Mouse (Mus musculus): Measurements from ENCODE around the gene Disp3.
A peak's percentile ranks its signal among the peaks of the same experiment; 100 is the strongest.

Gene Disp3

GRCm38 (mm10) chr4:148288055-148288549, 337 bp upstream of the Disp3 start:
- DNase-seq (ENCODE audit: low spot score): peak; percentile 83

- DNase-seq (ENCODE audit: low spot score): no peak
These were observed 724 bp downstream of the Disp3 start for GRCm38 (mm10) chr4:148287041-148287440.

GRCm38 (mm10) chr4:148286226-148287031, 1.3 kb downstream of the Disp3 start:
- DNase-seq (ENCODE audit: low spot score): no peak

- DNase-seq (ENCODE audit: low spot score): no peak
These were observed 3.5 kb downstream of the Disp3 start for GRCm38 (mm10) chr4:148284219-148284618.

GRCm38 (mm10) chr4:148276816-148277491, 10.8 kb downstream of the Disp3 start:
- DNase-seq (ENCODE audit: low spot score): no peak

GRCm38 (mm10) chr4:148274671-148275070, 13.1 kb downstream of the Disp3 start:
- no peak for DNase-seq (ENCODE audit: low spot score)

- DNase-seq (ENCODE audit: low spot score): no peak
These were observed 14.5 kb downstream of the Disp3 start for GRCm38 (mm10) chr4:148273229-148273628.

GRCm38 (mm10) chr4:148271656-148272055, 16.1 kb downstream of the Disp3 start:
- no peak for DNase-seq (ENCODE audit: low spot score)

GRCm38 (mm10) chr4:148266973-148267507, 20.7 kb downstream of the Disp3 start:
- no peak for DNase-seq (ENCODE audit: low spot score)

- DNase-seq (ENCODE audit: low spot score): no peak
These were observed 27.8 kb downstream of the Disp3 start for GRCm38 (mm10) chr4:148259941-148260340.

GRCm38 (mm10) chr4:148249341-148249740, 38.4 kb downstream of the Disp3 start:
- no peak for DNase-seq (ENCODE audit: low spot score)

- DNase-seq (ENCODE audit: low spot score): no peak
These were observed 47.4 kb downstream of the Disp3 start for GRCm38 (mm10) chr4:148240387-148240786.

- DNase-seq (ENCODE audit: low spot score): no peak
These were observed 48.2 kb downstream of the Disp3 start for GRCm38 (mm10) chr4:148239474-148240130.

GRCm38 (mm10) chr4:148238919-148239318, 48.8 kb downstream of the Disp3 start:
- no peak for DNase-seq (ENCODE audit: low spot score)

- no peak for DNase-seq (ENCODE audit: low spot score)
These were observed 49.5 kb downstream of the Disp3 start for GRCm38 (mm10) chr4:148238218-148238617.

GRCm38 (mm10) chr4:148236664-148237063, 51.1 kb downstream of the Disp3 start:
- no peak for DNase-seq (ENCODE audit: low spot score)

GRCm38 (mm10) chr4:148233061-148233460, 54.7 kb downstream of the Disp3 start:
- DNase-seq (ENCODE audit: low spot score): no peak

GRCm38 (mm10) chr4:148232615-148233014, 55.1 kb downstream of the Disp3 start:
- no peak for DNase-seq (ENCODE audit: low spot score)

- DNase-seq (ENCODE audit: low spot score): no peak
These were observed 55.6 kb downstream of the Disp3 start for GRCm38 (mm10) chr4:148232124-148232523.

GRCm38 (mm10) chr4:148229646-148230045, 58.1 kb downstream of the Disp3 start:
- no peak for DNase-seq (ENCODE audit: low spot score)

GRCm38 (mm10) chr4:148222983-148223382, 64.8 kb downstream of the Disp3 start:
- DNase-seq (ENCODE audit: low spot score): no peak

GRCm38 (mm10) chr4:148220656-148221055, 67.1 kb downstream of the Disp3 start:
- no peak for DNase-seq (ENCODE audit: low spot score)

Measured in left cerebral cortex, adult 11 months (tissue).